Mouse (Mus musculus): ENCODE data around the gene Mzt1. TPM values are rescaled to one million over a fixed set of nuclear protein-coding genes. Genes with fewer than 3 reads are reported as not detected.
"Not testable (repeated sequence)": the region's sequence is repeated elsewhere in the genome, so short reads cannot be mapped to it uniquely, and the experiment has no call there.

The Mzt1 gene
- 10 to 100 TPM; 41.4 to 46.5 TPM for total RNA-seq (2021)
- long read RNA-seq, experiment 1, transcript Mzt1-201 (3 exons, 2,240 nt) = major isoform, 40 of 42 reads
- long read RNA-seq, experiment 1, partial matches to known transcripts = 0 of 42 reads
- long read RNA-seq, experiment 1, other reads (novel, unspliced or antisense) = 2 of 42 reads
- long read RNA-seq, experiment 2, transcript Mzt1-201 (3 exons, 2,240 nt) = major isoform, 30 of 35 reads
- long read RNA-seq, experiment 2, partial matches to known transcripts = 0 of 35 reads
- long read RNA-seq, experiment 2, other reads (novel, unspliced or antisense) = 5 of 35 reads

- DNase-seq = peak; percentile 90 to 94
Measured at GRCm38 (mm10) chr14:99046031-99046781, at the start of gene Mzt1, which contains the start of gene Bora. Gene Mzt1 (minus strand): TSS chr14:99046134. Gene Bora (plus strand): TSS chr14:99046222.

DNA sequence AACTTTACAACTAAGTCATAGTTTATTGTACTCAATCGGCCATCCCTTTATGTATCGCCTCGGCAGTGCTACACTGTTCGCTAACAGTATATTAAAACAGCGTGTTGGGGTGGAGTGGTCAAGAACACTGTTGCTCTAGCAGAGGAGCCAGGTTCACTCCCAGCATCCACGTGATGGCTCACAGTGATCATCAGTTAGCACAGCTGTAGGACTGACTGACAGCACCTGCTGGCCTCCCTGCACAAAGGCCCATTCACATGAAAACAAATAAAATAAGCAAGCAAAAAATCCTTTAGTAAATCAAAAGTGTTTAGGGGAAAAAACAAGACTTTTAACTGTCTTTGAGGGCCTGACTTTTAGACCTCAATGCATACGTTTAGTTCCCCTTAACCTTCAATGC, 43.0 kb upstream of the Mzt1 start:
- DNase-seq = no peak

- no peak for DNase-seq
Measured at GRCm38 (mm10) chr14:99071146-99071545, 25.2 kb upstream of the Mzt1 start.

DNA sequence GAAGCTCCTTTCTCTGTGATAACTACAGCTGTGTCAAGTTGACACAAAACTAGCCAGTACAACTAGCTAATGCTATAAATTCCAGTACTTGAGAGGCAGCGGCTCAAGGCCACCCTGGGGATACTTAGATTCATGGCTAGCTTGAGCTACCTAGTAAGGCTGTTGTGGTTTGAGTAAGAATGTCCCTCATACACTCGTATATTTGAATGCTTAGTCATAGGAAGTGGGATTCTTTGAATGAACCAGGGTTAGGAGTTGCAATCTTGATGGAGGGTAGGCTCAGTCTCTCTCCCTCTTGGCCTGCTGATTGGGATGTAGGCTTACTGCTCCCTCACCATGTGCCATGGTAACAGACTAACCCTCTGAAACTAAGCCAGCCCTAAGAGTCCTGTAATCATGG, 17.2 kb upstream of the Mzt1 start:
- DNase-seq = no peak

- no peak for DNase-seq
Measured at GRCm38 (mm10) chr14:99060616-99061015, 14.7 kb upstream of the Mzt1 start.

DNA sequence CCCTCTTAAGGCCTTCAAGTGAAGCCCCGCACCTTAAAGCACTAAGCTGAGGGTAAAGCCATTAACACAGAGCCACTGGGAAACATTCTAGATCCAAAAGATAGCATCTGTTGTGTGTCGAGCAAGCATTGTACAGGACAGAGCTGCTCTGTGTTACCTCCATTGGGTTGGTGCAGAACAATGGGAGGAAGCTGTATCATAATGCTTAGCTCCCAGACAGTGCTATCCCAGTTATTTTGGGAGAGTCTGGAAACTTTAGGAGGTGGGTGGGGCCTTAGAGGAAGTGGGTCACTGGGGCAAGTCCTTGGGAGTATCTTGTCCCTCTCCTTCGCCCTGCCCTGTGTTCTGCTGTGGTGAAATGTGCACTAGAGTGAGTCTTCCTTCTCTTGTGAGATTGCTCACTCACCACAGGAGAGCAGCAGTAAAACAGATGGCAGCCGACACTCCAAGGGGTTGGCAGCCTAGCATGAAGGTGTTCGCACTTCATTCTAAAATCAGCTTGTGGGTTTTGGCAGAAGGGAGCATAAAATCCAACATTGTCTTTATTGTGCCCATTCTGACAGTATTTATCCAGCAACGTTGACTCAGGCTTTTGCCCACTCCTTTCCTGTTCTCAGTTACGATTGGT, 13.1 kb upstream of the Mzt1 start:
- DNase-seq = no peak

DNA sequence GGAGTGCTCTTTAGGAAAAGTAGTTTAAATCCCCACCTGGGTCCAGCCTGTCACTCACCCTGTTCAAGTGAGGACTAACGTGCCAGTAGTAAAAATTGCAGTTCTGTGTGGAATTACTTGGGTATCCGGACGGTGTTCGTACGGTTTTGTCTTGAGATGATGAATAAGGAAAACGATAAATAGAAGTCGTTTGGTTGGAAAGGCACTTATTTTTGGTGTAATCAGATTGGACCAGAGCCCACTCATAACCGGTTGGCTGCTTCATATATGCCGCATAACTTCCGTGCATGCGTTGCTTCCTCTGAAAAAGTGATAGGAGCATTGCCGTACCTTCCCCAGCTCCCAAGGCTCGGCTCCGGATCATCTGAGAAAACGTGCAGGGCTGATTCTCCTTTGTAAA, 848 bp upstream of the Mzt1 start:
- peak in 1 of 2 experiments; percentile 13 for DNase-seq

DNA sequence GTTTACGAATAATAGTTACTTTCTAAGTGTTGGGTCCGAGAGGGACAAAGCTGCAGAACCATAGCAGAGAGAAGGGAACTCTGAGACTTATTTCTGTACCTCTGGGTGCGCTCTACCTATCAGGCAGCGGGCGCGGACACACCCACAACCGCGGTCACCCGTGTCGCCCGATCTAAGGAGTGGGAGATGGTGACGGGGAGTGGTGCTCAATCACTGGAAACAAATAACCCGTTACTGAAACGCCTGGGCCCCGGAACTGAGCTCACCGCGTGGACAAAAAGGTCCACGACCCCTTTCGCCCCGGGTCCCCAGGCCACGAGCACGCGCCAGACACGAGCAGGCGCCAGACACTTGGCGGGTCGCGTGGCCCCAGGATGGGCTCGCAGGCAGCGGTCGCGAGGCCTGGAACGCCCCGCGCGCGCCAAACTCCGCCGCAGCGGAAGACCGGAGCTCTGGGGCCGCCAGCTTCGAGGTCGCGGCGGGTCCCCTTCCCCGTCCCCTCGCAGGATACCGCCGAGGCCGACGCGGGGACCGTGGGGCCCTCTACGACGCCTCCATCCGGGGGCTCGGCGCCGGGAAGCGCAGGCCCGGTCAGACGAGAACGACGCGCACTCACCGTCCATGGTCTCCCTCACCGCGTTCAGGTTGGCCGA, 430 bp downstream of the Mzt1 start:
- DNase-seq = no peak

DNA sequence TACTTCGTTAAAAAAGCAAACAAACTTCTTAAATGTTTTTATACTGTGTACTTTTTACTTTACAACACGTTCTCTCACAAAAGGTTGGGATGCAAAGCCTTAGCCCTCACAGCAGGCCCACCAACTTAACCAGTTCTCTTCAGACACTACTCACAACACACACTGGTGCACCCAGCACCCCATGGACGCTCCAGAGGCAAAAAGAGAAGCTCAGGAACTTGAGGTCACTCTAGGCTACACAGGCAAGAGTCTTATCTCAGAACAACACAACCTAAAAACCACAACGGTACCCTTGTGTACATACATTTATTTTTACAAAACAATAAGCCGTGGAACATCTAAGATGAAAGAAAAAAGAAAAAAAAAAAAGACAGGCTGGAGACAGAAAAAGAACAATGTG, 1.2 kb downstream of the Mzt1 start:
- peak in 1 of 2 experiments; percentile 11 for DNase-seq

DNA sequence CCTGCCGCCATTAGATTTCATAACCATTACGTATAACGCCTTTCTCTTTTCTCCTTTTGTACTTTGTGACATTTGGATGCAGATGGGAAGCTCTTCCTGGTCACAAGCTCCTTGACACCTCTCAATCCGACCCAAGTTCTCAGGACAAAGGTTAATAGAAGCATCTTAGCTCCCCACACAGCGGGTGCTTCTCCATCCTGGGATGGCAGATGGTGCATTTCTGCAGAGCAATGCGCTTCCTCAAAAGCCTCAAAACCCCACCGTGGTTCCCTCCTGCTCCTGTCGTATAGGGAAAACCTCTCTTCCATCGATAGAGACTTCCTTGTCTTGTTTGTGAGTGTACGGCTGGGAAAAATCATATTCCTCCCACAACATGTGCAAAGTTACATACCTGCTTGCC, 1.8 kb downstream of the Mzt1 start:
- no peak for DNase-seq

GRCm38 (mm10) chr14:99043499-99043898, 2.4 kb downstream of the Mzt1 start:
- DNase-seq = no peak

DNA sequence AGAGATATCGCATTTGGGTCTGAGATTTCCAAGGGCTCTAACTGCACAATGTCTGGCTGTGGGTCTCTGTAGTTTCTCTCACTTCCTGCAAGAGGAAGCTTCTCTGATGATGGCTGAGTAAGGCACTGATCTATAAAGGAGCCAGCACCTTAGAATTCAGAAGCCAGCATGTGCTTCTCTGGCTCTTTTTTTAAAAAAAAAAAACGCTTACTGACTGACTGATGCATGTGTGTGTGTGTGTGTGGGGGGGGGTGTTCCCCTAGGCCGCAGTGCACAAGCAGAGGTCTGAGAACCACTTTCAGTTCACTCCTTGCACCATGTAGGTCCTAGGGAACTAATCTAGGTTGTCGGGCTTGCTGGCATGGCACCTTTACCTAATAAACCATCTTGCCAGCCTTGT, 4.5 kb downstream of the Mzt1 start:
- no peak for DNase-seq

DNA sequence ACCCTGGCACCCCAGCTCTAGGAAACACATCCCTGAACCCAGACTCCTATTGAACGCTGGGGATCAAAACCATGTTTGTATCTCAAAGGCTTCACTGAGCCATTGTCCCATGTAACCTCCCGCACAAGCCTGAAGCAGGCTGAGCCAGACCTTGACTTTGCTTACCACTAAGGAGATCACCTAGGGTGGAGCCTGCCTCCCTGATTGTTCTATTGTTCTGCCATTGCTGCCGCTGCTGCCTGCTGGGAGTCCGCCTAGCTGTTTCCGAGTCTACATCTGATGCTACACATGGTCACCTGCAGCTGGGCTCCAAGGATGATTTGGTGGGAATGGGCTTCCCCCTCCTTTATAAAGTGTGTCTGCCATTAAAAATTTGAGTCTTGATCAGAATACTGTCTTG, 6.6 kb downstream of the Mzt1 start:
- not testable (repeated sequence) for DNase-seq

GRCm38 (mm10) chr14:99037703-99038102, 8.2 kb downstream of the Mzt1 start:
- DNase-seq = no peak

- no peak for DNase-seq
Measured at GRCm38 (mm10) chr14:99036039-99036438, 9.9 kb downstream of the Mzt1 start.

GRCm38 (mm10) chr14:99034851-99035250, 11.1 kb downstream of the Mzt1 start:
- not testable (repeated sequence) for DNase-seq

GRCm38 (mm10) chr14:99032596-99032995, 13.3 kb downstream of the Mzt1 start:
- DNase-seq = no peak

DNA sequence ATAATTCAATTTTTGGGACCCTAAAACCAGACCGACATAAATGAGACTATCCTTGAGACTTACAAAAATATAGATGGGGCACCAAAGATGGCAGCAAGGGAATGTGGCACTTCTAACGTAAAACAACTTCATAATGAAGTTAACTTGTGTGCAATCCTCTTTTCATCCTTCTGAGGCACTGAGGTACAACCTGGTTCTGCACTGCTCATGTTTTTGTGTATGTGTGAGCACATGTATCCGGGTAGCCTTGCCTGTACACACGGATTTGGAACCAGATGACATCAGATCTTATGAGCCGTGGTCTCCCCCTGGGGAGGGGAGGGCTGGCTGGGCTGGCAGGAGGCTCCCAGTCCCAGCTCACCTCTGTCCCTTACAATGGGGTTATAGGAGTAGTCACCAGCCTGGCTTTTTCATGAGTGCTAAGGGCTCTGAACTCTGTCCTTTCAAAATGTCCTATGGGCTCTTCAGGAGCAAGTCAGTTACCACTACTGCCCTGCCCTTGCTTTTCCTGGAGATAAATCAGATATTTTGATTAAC, 14.5 kb downstream of the Mzt1 start:
- DNase-seq = no peak

- no peak for DNase-seq
Measured at GRCm38 (mm10) chr14:99029987-99030386, 15.9 kb downstream of the Mzt1 start.

- peak in 1 of 2 experiments; percentile 25 for DNase-seq
Measured at GRCm38 (mm10) chr14:99022346-99023086, 23.4 kb downstream of the Mzt1 start.

- no peak for DNase-seq
Measured at GRCm38 (mm10) chr14:99019136-99019808, 26.7 kb downstream of the Mzt1 start.
